Mouse (Mus musculus): ENCODE data around the gene Bcas2. TPM values are rescaled to one million over a fixed set of nuclear protein-coding genes. Genes with fewer than 3 reads are reported as not detected.
"Not testable (repeated sequence)": the region's sequence is repeated elsewhere in the genome, so short reads cannot be mapped to it uniquely, and the experiment has no call there.

Gene Bcas2
- total RNA-seq, 2 experiments from 2014 or later = 47.7 to 48.0 TPM

- intact Hi-C loops (cut with DNase I) = no loop called here
- DNase-seq = no peak
Observed at GRCm38 (mm10) chr3:103211101-103211500, 39.6 kb downstream of the Bcas2 start.

GRCm38 (mm10) chr3:103212142-103212541 lies 40.7 kb downstream of the Bcas2 start:
- DNase-seq = no peak
- intact Hi-C loops (cut with DNase I) = no loop called here

- no peak for DNase-seq
- intact Hi-C loops (cut with DNase I) = no loop called here
Observed at GRCm38 (mm10) chr3:103213537-103213936, 42.1 kb downstream of the Bcas2 start.

GRCm38 (mm10) chr3:103214593-103215285 lies 43.3 kb downstream of the Bcas2 start:
- no peak for DNase-seq
- intact Hi-C loops (cut with DNase I) = no loop called here

- DNase-seq; intact Hi-C loops (cut with DNase I): not testable (repeated sequence)
Observed at GRCm38 (mm10) chr3:103215399-103215798, 43.9 kb downstream of the Bcas2 start.

GRCm38 (mm10) chr3:103221435-103221834 lies 50.0 kb downstream of the Bcas2 start:
- no peak for DNase-seq
- intact Hi-C loops (cut with DNase I) = no loop called here

GRCm38 (mm10) chr3:103223752-103224151 lies 52.3 kb downstream of the Bcas2 start:
- DNase-seq = peak; percentile 4 to 9
- intact Hi-C loops (cut with DNase I) = no loop called here

GRCm38 (mm10) chr3:103224231-103224765 lies 52.8 kb downstream of the Bcas2 start:
- intact Hi-C loops (cut with DNase I) = no loop called here
- DNase-seq = no peak

- DNase-seq = no peak
- intact Hi-C loops (cut with DNase I) = no loop called here
Observed at GRCm38 (mm10) chr3:103227729-103228128, 56.3 kb downstream of the Bcas2 start.

Other genes with a start within 250 kb of the Bcas2 start
- not detected for gene Sycp1, start 235.6 kb upstream of the Bcas2 start, total RNA-seq (2021)
- under 1 TPM in 1 of 2 experiments, not detected in 1; 0.15 TPM for gene Nr1h5, start 207.5 kb upstream of the Bcas2 start, total RNA-seq (2021)
- 10 to 100 TPM; 87.8 to 90.9 TPM for gene Sike1, start 175.9 kb upstream of the Bcas2 start, total RNA-seq (2021)
- 100 to 1,000 TPM; 413 to 418 TPM for gene Csde1, start 151.2 kb upstream of the Bcas2 start, total RNA-seq (2021)
- gene Nras, start 113.4 kb upstream of the Bcas2 start, total RNA-seq (2021) = 10 to 100 TPM; 67.0 to 87.2 TPM
- not detected for gene Ampd1, start 97.6 kb upstream of the Bcas2 start, total RNA-seq (2021)
- gene Dennd2c, start 69.1 kb upstream of the Bcas2 start, total RNA-seq (2021) = 1 to 10 TPM; 2.9 to 3.4 TPM
- gene Trim33, start 107.6 kb downstream of the Bcas2 start, total RNA-seq (2021) = 10 to 100 TPM; 16.7 to 16.9 TPM

All from heart, postnatal 14 days (tissue).